10 mouse cellular contexts compared by ENCODE assay signal in the genomic region with DNA sequence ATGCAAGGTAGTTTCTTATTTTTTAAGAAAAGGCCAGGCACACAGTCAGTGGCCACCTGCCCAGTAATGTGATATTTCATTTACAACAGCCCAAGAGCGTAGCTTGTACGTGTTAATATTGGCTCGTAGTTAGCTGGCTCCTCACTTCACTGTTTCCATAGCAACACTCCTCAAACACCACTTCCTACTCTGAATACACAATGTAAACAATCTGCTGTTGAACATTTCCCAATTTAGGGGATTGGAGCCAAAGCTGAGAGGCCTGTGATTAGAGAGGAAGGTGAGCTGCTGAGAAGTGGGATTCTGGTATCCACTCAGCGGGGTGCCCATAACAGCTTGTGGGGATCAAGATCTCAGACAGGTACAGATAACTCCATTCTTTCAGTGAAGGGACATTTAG. TPM values are rescaled to one million over a fixed set of nuclear protein-coding genes. Genes with fewer than 3 reads are reported as not detected.
A peak's percentile ranks its signal among the peaks of the same experiment; 100 is the strongest.
DNase-seq lines count a peak whose midpoint lies in the region; ATAC-seq lines count a peak whose summit lies in the region.
"Had no signal": no experiment of that assay in that cellular context is flagged by ENCODE, and none has a peak within 500 bp of the region (broad histone marks: within the 10 kb centered on the region; RNA-seq: fewer than 3 reads in every experiment).

No protein-coding gene starts in this region.

- DNase-seq in hindbrain, embryonic 14.5 days (ENCODE audit: low spot score), result peak; percentile 61
- no peak for DNase-seq in hindbrain, embryonic 11.5 days (ENCODE audit: low spot score)
- DNase-seq in layer of hippocampus, postnatal 14 days (ENCODE audit: low spot score in 2 of 2), result peak; percentile 22 to 76
- no peak for DNase-seq in adrenal gland, postnatal 14 days
- no peak for DNase-seq in kidney, adult 9 months
- DNase-seq: cerebellum, postnatal 36 days had no signal

- H3K9ac ChIP-seq in hindbrain, embryonic 14.5 days, result no peak overlapping the region
- H3K9ac ChIP-seq in hindbrain, embryonic 11.5 days (ENCODE audit: low read depth, low read length), result no peak overlapping the region
- H3K9ac ChIP-seq in midbrain, embryonic 15.5 days, result no peak overlapping the region

- H3K27me3 ChIP-seq in hindbrain, embryonic 14.5 days (ENCODE audit: control insufficient read depth, insufficient read depth, low read length), result no peaks in the 10 kb centered on the region
- no peaks in the 10 kb centered on the region for H3K27me3 ChIP-seq in hindbrain, embryonic 11.5 days (ENCODE audit: control insufficient read depth, insufficient read depth, low read length)
- no peaks in the 10 kb centered on the region for H3K27me3 ChIP-seq in midbrain, embryonic 15.5 days (replicated peaks)

- WGBS in hindbrain, embryonic 14.5 days, result 41% methylated on average over 4 of the region's 4 CpGs
- WGBS in hindbrain, embryonic 11.5 days, result 69% methylated on average over 4 of the region's 4 CpGs
- 36% methylated on average over 4 of the region's 4 CpGs for WGBS in midbrain, embryonic 15.5 days

- peaks cover 2% of the 10 kb centered on the region; the same call in 1 of the 2 replicates for H3K4me1 ChIP-seq in hindbrain, embryonic 14.5 days (replicated peaks; ENCODE audit: control insufficient read depth, insufficient read depth, low read length)
- no peaks in the 10 kb centered on the region for H3K4me1 ChIP-seq in hindbrain, embryonic 11.5 days (replicated peaks; ENCODE audit: control insufficient read depth, insufficient read depth, low read length)
- peaks cover 14% of the 10 kb centered on the region for H3K4me1 ChIP-seq in midbrain, embryonic 15.5 days

- no peaks in the 10 kb centered on the region for H3K9me3 ChIP-seq in hindbrain, embryonic 14.5 days (ENCODE audit: control insufficient read depth, low read length)
- H3K9me3 ChIP-seq in hindbrain, embryonic 11.5 days (ENCODE audit: control insufficient read depth, low read length), result no peaks in the 10 kb centered on the region
- no peaks in the 10 kb centered on the region for H3K9me3 ChIP-seq in midbrain, embryonic 15.5 days

- 0 out of 2 replicates have a peak overlapping the region, but pooled peaks have one; percentile 20 for H3K27ac ChIP-seq in hindbrain, embryonic 14.5 days
- H3K27ac ChIP-seq in hindbrain, embryonic 11.5 days (ENCODE audit: low read depth, low read length), result no peak overlapping the region
- H3K27ac ChIP-seq in midbrain, embryonic 15.5 days, result 0 out of 2 replicates have a peak overlapping the region, but pooled peaks have one; percentile 13

- no peaks in the 10 kb centered on the region for H3K36me3 ChIP-seq in hindbrain, embryonic 14.5 days (replicated peaks; ENCODE audit: control insufficient read depth, insufficient read depth)
- no peaks in the 10 kb centered on the region for H3K36me3 ChIP-seq in hindbrain, embryonic 11.5 days (ENCODE audit: control insufficient read depth, insufficient read depth, low read length)
- H3K36me3 ChIP-seq in midbrain, embryonic 15.5 days (replicated peaks), result no peaks in the 10 kb centered on the region

- no peak overlapping the region for H3K4me2 ChIP-seq in hindbrain, embryonic 14.5 days (replicated peaks)
- no peak overlapping the region for H3K4me2 ChIP-seq in hindbrain, embryonic 11.5 days (replicated peaks; ENCODE audit: low read depth, low read length)
- H3K4me2 ChIP-seq in midbrain, embryonic 15.5 days, result no peak overlapping the region

- ATAC-seq in hindbrain, embryonic 14.5 days (ENCODE audit: low FRiP score), result peak; percentile 64
- no peak for ATAC-seq in hindbrain, embryonic 11.5 days (ENCODE audit: low FRiP score)
- ATAC-seq in common myeloid progenitor, adult 5-6 weeks (replicated peaks; ENCODE audit: low read depth, poor library complexity, severe bottlenecking), result 0 out of 2 replicates have a peak, but pooled peaks have one; percentile 11
- ATAC-seq in midbrain, embryonic 15.5 days (replicated peaks), result peak; percentile 93
- ATAC-seq in monocyte, adult 5-6 weeks (replicated peaks; ENCODE audit: insufficient number of reproducible peaks, low FRiP score, low TSS enrichment, poor library complexity, severe bottlenecking), result no peak

- no peak overlapping the region for H3K4me3 ChIP-seq in hindbrain, embryonic 14.5 days (replicated peaks; ENCODE audit: low read length)
- H3K4me3 ChIP-seq in hindbrain, embryonic 11.5 days (ENCODE audit: low read depth, low read length), result no peak overlapping the region
- H3K4me3 ChIP-seq in midbrain, embryonic 15.5 days, result no peak overlapping the region

RNA-seq across cellular contexts. Expression of a gene that starts 16.0 kb away (rescaled TPM):
- 2.4 and 2.5 TPM in 2 replicates for polyA plus RNA-seq in hindbrain, embryonic 14.5 days (2014; fragmentation: Nextera tagmentation; extraction: Ambion mirVana)
- 0.24 and 0.54 TPM in 2 replicates for polyA plus RNA-seq in hindbrain, embryonic 11.5 days (2014; fragmentation: Nextera tagmentation; extraction: Ambion mirVana)
- not detected in 2 replicates for total RNA-seq in common myeloid progenitor, adult 5-6 weeks (2017)
- 10 to 100 TPM; 28.2 to 28.5 TPM for total RNA-seq in layer of hippocampus, postnatal 14 days (2021)
- polyA plus RNA-seq in midbrain, embryonic 15.5 days (2015; fragmentation: Nextera tagmentation; extraction: Ambion mirVana), result 1.7 and 1.8 TPM in 2 replicates
- total RNA-seq in adrenal gland, postnatal 14 days (2021), result 0.60 and 0.85 TPM in 2 replicates
- total RNA-seq in monocyte, adult 5-6 weeks (2017), result not detected in 3 replicates
- polyA plus RNA-seq: limb, embryonic 11.5 days had no signal

Comparison
In these comparisons a context has a peak if more than half of its experiments do, and no peak if none do; other contexts are left out.
1. ATAC-seq: peak in hindbrain, embryonic 14.5 days (single experiment), common myeloid progenitor, adult 5-6 weeks (single experiment) and midbrain, embryonic 15.5 days (single experiment); none in hindbrain, embryonic 11.5 days (single experiment) and monocyte, adult 5-6 weeks (single experiment).
2. DNase-seq: peak in hindbrain, embryonic 14.5 days (single experiment) and layer of hippocampus, postnatal 14 days (2 of 2); none in hindbrain, embryonic 11.5 days (single experiment), adrenal gland, postnatal 14 days (single experiment) and kidney, adult 9 months (single experiment).
3. RNA of a gene that starts 16.0 kb away (total RNA-seq): 28.2 to 28.5 TPM in layer of hippocampus, postnatal 14 days; 0.60 to 0.85 TPM in adrenal gland, postnatal 14 days, not detected in common myeloid progenitor, adult 5-6 weeks and not detected in monocyte, adult 5-6 weeks; every median in the first group is over 10 times any median in the second.